Mouse (Mus musculus) heart, adult 2 months (tissue): ENCODE results near the gene Gm867. TPM values are rescaled to one million over a fixed set of nuclear protein-coding genes. Genes with fewer than 3 reads are reported as not detected.

Source experiments
- DNase-seq, 2 experiments: peaks; one replicate each; pipeline ENCODE4 v3.0.0; 2021
- H3K27ac ChIP-seq: fragments of 200-600 bp; 2 replicates; pipeline ENCODE4 v1.8.1; 2022
- H3K27me3 ChIP-seq: fragments of 200-500 bp; 2 replicates; pipeline ENCODE4 v1.6.1; 2012; ENCODE audit warnings: mild to moderate bottlenecking, low read length, inconsistent platforms, mixed read lengths; ENCODE audit not compliant: control insufficient read depth, insufficient read depth
- H3K36me3 ChIP-seq: fragments of 200-500 bp; 2 replicates; pipeline ENCODE4 v1.6.1; 2012; ENCODE audit warnings: low read length, inconsistent platforms; ENCODE audit not compliant: control insufficient read depth, insufficient read depth
- H3K4me1 ChIP-seq: fragments of 200-500 bp; 2 replicates; pipeline ENCODE4 v1.6.1; 2011; ENCODE audit warnings: low read length; ENCODE audit not compliant: control insufficient read depth, insufficient read depth
- H3K4me3 ChIP-seq: fragments of 200-600 bp; 2 replicates; pipeline ENCODE4 v1.8.1; 2022
- H3K79me2 ChIP-seq: fragments of 200-500 bp; replicated peaks from 2 replicates; pipeline ENCODE4 v1.6.1; 2012; ENCODE audit warnings: mild to moderate bottlenecking, inconsistent platforms, low read length, moderate library complexity, mixed read lengths; ENCODE audit not compliant: control insufficient read depth, insufficient read depth
- H3K9ac ChIP-seq: fragments of 200-500 bp; 2 replicates; pipeline ENCODE4 v1.6.1; 2012; ENCODE audit warnings: low read depth, mild to moderate bottlenecking, control low read depth, inconsistent platforms, low read length, mixed read lengths
- CTCF ChIP-seq: fragments of 200-600 bp; IDR thresholded peaks from 2 replicates; pipeline ENCODE4 v1.8.1; 2022; ENCODE audit warnings: antibody characterized with exemption, mild to moderate bottlenecking, moderate library complexity
- EP300 ChIP-seq: fragments of 200-500 bp; IDR thresholded peaks from 2 replicates; pipeline ENCODE4 v1.6.1; 2011; ENCODE audit warnings: low read depth, low read length, control low read depth; ENCODE audit not compliant: insufficient read depth
- POLR2A ChIP-seq: fragments of 200-500 bp; IDR thresholded peaks from 2 replicates; pipeline ENCODE4 v1.6.1; 2011; ENCODE audit warnings: mild to moderate bottlenecking, low read depth, low read length, control low read depth; ENCODE audit not compliant: insufficient read depth
- WGBS: fragments of 180-500 bp; shearing (Covaris S2); methylation state at CpG from one replicate; pipeline ENCODE4 v1.1.7; 2018; 5-methylcytosine and 5-hydroxymethylcytosine counted together
- intact Hi-C: fragments of 180-260 bp; cut with DNase I; formaldehyde crosslinking; loops from one replicate; pipeline ENCODE4 v1.15.1; 2025
- polyA plus RNA-seq: library from polyadenylated mRNA; depleted of rRNA; stranded (reverse); fragments of >200 nt; gene quantifications from 2 replicates; pipeline ENCODE4 v1.2.3, GENCODE M21; 2012
- total RNA-seq, 2 experiments: library from RNA; stranded (reverse); gene quantifications; 2 replicates each; pipeline ENCODE4 v1.2.3; 2021

The Gm867 gene
- total and polyA plus RNA-seq, 3 experiments: 0.76 TPM; not detected in 2

DNA sequence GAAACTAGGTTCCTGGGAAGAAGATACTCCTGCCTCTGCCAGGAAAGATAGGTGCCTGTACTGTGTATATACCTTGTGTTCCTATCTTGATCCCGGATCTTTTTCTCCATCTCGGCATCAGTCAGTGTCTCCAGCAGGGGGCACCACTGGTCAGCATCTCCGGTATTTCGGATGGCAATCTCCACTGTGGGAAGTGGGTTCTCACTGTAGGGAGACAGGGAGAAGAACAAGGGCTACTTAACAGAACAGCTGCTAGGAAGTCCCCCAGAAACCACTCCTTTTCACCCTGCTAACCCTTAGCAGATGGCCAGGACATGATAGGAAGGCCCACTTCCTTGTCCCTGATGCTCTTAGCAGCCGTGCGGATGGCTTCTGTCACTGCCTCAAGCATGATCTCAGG is 43.1 kb downstream of the Gm867 start:
- no peak overlapping the region for H3K27ac ChIP-seq
- H3K27me3 ChIP-seq: no peaks in the 10 kb centered on the region
- peaks cover 15% of the 10 kb centered on the region for H3K4me1 ChIP-seq
- WGBS: 27% methylated on average over 6 of the region's 6 CpGs
- intact Hi-C loops: loop anchor here (1.0 to 10.0 kb wide), 2 partner anchors 54 to 137 kb away; partner anchors contain the start of gene Zfp280b
- no peak overlapping the region for H3K4me3 ChIP-seq
- H3K36me3 ChIP-seq: peaks cover 9% of the 10 kb centered on the region
- no peak overlapping the region for H3K9ac ChIP-seq
- H3K79me2 ChIP-seq: no peaks in the 10 kb centered on the region
- peak; percentile 60 to 81 for DNase-seq
- TF ChIP-seq POLR2A (no peak), CTCF (peak; percentile 87), EP300 (peak; percentile 51; the same call in 1 of the 2 replicates)

DNA sequence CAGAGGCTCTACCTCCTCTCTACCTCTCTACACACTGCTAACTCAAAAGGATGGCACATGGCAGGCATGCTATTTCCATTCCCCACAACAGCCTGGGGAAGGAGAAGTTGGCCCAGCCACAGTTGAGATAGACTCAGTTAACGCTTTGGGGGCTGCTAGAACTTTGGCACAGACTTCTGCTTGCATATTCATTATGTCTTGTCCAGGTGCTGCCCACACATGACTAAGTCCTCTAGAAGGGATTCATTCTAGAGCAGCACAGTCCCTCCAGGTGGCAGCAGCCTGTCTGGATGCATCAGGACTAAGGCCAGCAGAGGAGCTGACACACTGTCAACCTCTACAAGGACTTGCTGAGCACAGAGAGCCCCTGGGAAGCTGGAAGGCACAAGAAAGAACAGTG is 44.3 kb downstream of the Gm867 start:
- Histone ChIP-seq H3K4me3 (no peak overlapping the region), H3K36me3 (peaks cover 9% of the 10 kb centered on the region), H3K27me3 (no peaks in the 10 kb centered on the region), H3K27ac (no peak overlapping the region), H3K9ac (no peak overlapping the region), H3K79me2 (no peaks in the 10 kb centered on the region), H3K4me1 (peaks cover 15% of the 10 kb centered on the region)
- DNase-seq: no peak
- no peak for TF ChIP-seq EP300
- TF ChIP-seq POLR2A: no peak
- no peak for TF ChIP-seq CTCF
- intact Hi-C loops: loop anchor here (10.0 kb wide), 1 partner anchor 139 kb away; the partner anchor contains the start of gene Zfp280b
- WGBS: 94% methylated on average over 1 of the region's 1 CpGs

DNA sequence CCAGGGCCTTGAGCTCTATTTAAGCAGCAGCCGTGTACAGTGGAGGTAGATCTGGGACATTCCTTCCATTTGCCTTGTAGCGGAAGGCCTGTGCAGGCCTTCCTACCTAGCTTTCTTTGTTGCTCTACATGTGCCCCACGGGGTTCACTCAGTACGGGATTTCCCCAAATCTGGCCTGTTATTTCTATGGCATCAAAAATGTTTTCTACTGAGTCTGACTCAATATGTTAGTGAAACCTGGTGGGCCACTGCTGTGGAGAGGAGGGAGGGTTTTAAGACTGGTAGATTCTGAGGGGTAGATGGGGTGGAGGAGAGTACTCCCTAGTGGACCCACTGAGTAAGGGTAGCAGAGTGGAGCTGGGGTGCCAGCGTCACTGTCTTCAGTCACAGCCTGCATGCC is 44.7 kb downstream of the Gm867 start:
- Histone ChIP-seq H3K9ac (no peak overlapping the region), H3K27me3 (no peaks in the 10 kb centered on the region), H3K27ac (no peak overlapping the region), H3K36me3 (peaks cover 9% of the 10 kb centered on the region), H3K79me2 (no peaks in the 10 kb centered on the region), H3K4me3 (no peak overlapping the region), H3K4me1 (peaks cover 15% of the 10 kb centered on the region)
- no peak for DNase-seq
- TF ChIP-seq POLR2A: no peak
- no peak for TF ChIP-seq EP300
- TF ChIP-seq CTCF: no peak
- intact Hi-C loops: loop anchor here (10.0 kb wide), 1 partner anchor 139 kb away; the partner anchor contains the start of gene Zfp280b
- WGBS: 97% methylated on average over 5 of the region's 5 CpGs

DNA sequence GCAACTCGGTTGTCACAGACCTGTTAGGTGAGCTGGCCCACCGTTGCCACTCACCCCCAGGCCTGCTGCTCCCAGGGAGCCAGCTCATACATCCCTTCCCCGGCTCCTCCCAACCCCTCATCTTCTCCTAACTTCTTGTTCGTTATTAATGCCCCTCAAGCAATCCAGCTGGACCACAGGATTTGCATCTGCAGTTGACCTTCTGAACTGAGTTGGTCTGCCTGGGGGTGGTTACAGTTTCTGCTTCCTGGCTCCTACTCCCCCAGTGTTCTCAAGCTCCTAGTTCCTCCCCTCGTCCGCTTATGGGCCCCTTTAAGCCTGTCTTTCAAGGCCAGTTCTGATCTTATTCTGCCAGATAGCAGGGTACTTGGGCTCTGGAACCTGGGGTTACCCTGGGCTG is 45.9 kb downstream of the Gm867 start:
- 76% methylated on average over 6 of the region's 6 CpGs for WGBS
- intact Hi-C loops: loop anchor here (10.0 kb wide), 1 partner anchor 140 kb away; the partner anchor contains the start of gene Zfp280b
- peaks cover 6% of the 10 kb centered on the region; the same call in 1 of the 2 replicates for H3K36me3 ChIP-seq
- H3K4me3 ChIP-seq: no peak overlapping the region
- H3K27me3 ChIP-seq: no peaks in the 10 kb centered on the region
- no peaks in the 10 kb centered on the region for H3K79me2 ChIP-seq
- TF ChIP-seq CTCF (no peak), POLR2A (no peak), EP300 (no peak)
- H3K4me1 ChIP-seq: peaks cover 15% of the 10 kb centered on the region
- no peak for DNase-seq
- no peak overlapping the region for H3K9ac ChIP-seq
- H3K27ac ChIP-seq: no peak overlapping the region

DNA sequence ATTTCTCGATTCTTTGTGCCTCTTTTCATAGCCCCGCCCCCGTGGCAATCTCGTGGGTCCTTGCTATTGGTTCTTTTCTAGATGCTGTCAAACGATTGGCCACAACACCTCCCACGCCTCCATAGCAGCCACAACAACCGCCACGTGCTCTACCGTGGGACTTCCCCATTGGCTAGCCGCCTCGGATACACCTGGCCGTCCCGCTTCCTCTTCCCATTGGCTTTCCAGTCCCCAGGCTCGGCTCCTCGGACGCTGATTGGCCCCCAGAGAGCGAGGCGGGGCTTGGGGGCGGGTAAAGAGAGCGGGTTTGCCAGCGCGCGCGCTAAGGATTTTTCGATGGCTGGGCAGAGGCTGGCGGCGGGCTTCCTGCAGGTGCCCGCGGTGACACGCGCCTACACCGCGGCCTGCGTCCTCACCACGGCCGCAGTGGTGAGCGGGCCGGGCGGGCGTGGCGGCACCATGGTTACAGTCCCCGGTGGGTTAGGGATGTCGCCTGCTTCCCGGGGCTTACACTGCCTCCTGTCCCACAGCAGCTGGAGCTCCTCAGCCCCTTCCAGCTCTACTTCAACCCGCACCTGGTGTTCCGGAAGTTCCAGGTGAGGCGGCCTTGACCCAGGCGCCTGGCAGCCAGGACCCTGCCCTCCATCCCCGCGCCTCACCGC is 47.3 kb downstream of the Gm867 start, which contains the start of gene Derl3:
Gene Derl3, plus strand, starts transcription at position 325 of the 662 bp plus-strand sequence.
- TF ChIP-seq POLR2A: no peak
- no peak for TF ChIP-seq CTCF
- TF ChIP-seq EP300: no peak
- Histone ChIP-seq H3K9ac (peak within 1 kb of the TSS; percentile 46; the same call in 1 of the 2 replicates), H3K4me3 (peak within 1 kb of the TSS; percentile 48), H3K4me1 (peaks cover 8% of the 10 kb centered on the region), H3K36me3 (no peaks in the 10 kb centered on the region), H3K27me3 (no peaks in the 10 kb centered on the region), H3K79me2 (no peaks in the 10 kb centered on the region), H3K27ac (no peak within 1 kb of the TSS)
- intact Hi-C loops: loop anchor here (10.0 kb wide), 1 partner anchor 142 kb away; the partner anchor contains the start of gene Zfp280b
- peak; percentile 85 to 91 for DNase-seq
- 6% methylated on average over 51 of the region's 51 CpGs for WGBS
